Mouse (Mus musculus) B cell, adult (primary cell): Measurements from ENCODE around the gene Usp43. TPM values are rescaled to one million over a fixed set of nuclear protein-coding genes. Genes with fewer than 3 reads are reported as not detected.

ENCODE experiments used
- total RNA-seq: library from RNA; stranded (reverse); gene quantifications from 4 replicates; pipeline ENCODE4 v1.2.4, GENCODE M21; 2023; ENCODE audit not compliant: inconsistent age

Gene Usp43
- not detected in 4 replicates for total RNA-seq

DNA sequence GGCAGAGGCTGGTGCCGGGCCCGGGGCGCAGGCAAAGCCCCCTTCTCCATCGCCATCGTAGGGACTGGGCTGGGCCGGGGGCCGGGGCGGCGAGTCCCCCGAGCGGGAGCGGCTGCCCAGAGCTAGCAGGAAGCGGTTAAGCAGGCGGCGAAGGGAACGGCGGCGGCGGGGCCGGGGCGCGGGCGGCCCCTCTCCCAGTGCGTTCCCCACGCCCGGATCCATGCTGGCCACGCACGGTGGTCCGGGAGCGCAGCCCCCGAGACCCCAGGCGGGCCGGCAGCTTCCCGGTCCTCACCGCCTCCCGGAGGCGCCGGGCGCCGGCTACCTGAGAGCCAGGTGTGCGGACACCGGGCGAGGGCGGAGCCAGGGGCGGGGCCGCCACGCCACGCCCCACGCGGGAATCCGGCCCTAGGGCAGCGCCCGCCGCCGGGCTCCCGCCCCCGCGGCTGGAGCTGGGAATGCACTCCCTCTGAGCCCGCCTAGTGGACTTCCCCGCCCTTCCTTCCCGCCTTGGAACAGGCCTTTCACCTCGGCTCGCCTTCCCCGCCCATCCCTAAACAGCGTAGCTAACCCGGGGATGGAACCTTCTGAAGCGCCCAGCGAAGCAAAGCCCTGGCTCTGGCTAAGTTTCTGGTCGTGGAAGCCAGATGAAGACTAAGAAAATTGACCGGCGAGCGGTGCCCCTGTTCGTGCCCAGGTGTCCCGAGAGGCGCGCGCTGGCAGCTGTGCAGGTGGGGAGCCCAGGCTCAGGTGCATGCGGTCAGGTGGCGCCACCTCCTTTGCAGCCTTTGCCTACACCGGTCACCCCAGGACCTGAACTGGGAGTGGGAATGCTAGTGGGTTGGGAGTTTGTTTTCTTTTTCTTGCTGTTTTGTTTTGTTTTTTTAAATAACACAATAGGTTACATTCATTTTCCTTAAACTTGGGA is at the start of gene Usp43:
Gene Usp43, minus strand, starts transcription at position 327 of the 928 bp plus-strand sequence.

DNA sequence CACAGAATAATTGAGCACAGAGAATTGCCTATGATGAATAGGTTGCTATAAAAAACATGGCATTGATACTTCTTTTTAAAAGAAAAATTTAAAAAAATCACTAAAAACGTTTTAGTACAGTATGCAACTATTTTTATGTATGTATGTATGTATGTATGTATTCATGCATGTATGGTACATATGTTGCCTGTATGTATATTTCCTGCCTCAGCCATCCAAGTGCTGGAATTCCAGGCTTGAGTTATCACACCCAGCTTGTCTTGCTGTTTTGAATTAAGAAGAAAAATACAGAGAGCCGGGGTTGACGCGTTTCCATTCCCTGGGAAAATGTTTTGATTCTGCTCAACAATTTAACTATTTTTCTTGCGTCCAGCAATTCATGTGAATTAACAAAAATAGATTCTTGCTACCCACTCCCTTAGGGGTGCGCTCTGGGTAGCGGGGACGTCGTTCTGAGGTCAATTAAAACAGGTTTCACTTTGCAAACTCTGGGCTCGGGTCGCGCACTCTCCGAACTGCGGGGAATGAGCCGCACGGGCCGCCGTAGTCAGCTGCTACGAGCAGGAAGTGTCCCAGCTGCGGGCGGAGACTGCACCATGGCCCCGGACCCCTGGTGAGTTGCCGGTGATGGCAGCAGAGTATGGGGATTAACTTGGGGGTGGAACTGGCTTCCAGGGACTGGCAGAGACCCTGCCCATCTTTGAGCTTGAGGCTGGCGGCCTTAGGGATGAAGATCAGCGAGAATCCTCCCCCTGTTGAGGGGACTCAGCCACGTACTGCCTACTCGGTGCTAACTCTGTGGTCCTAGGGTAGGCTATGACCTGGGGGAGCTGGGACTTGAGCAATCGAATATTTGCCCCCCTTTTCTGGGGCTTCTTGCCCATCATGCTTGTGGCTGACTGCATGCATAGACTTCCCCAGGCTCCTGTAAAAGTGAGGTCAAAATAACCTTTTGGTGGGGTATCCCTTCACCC is 44.2 kb upstream of the Usp43 start, which contains the start of gene Stx8:
Gene Stx8, plus strand, starts transcription at position 289 of the 974 bp plus-strand sequence.

DNA sequence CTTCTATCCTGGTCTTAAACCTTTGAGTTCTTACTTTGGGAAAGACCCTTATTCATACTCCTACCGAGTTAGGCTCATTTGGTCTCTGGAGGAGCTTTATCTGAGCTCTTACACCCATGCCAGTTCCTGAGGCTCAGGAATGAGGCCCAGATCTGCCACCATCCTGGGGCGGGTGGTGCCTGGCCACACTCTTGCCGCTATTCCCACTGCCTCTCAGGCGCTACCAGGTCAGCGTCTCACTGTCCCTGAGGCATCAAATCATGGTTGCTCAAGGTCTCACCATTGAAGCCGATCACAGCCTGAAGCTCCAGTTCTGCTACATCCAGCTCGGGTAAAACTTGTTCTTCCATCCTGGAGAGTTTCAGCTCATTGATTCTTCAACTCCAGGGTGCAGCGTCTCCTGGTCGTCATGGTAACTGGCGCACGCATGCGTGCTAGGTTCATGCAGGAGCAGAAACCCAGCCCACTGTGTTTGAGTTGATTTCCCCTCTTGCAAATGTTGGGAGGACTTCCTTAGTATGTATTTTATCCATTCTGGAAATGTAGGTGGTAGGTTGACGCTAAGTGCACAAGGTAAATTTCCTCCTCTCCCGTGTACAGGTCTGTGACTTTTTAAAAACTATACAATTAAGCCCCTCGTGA is 43.4 kb upstream of the Usp43 start, which contains the start of gene Cfap52:
Gene Cfap52, minus strand, starts transcription at position 410 of the 642 bp plus-strand sequence.

Other genes starting within 250 kb of the Usp43 start
- gene Rcvrn, start 226.8 kb downstream of the Usp43 start, total RNA-seq, result not detected in 4 replicates
- gene Glp2r, start 151.0 kb downstream of the Usp43 start, total RNA-seq, result not detected in 4 replicates
- not detected in 4 replicates for gene Gsg1l2, start 147.5 kb downstream of the Usp43 start, total RNA-seq
- not detected in 4 replicates for gene Dhrs7c, start 124.0 kb downstream of the Usp43 start, total RNA-seq
- gene Cfap52, start 43.5 kb upstream of the Usp43 start, total RNA-seq, result not detected in 4 replicates
- 32.4 to 35.9 TPM (median 34.9 TPM) in 4 replicates for gene Stx8, start 44.0 kb upstream of the Usp43 start, total RNA-seq